Mouse (Mus musculus) urinary bladder, postnatal 36 days (tissue): ENCODE measurements around the gene Zfhx3.
A peak's percentile ranks its signal among the peaks of the same experiment; 100 is the strongest.

Source experiments
- DNase-seq, 2 experiments: peaks; one replicate each; pipeline ENCODE4 v3.0.0; 2022; ENCODE audit warnings: low spot score in 2 of 2, mixed read lengths in 1 of 2

The Zfhx3 gene

DNA sequence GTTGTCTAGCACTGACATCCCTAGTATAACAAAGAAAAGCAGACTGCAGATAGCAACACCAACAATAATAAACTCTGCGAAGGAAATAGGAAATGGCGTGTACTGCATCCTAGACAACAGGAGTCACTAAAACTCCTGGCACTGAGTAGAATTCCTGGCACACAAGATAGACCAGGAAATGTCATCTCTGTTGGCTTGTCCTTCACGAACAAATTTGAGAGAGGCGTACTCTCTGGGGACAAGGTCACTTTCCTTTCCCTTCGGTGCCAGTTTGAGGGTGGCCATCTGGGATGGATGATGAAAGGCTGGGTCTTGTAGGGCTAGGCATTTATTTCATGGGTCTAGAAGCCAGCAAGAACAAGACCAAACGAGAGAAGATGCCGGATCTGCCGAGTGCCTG is 708.4 kb downstream of the Zfhx3 start:
- DNase-seq: no peak

DNA sequence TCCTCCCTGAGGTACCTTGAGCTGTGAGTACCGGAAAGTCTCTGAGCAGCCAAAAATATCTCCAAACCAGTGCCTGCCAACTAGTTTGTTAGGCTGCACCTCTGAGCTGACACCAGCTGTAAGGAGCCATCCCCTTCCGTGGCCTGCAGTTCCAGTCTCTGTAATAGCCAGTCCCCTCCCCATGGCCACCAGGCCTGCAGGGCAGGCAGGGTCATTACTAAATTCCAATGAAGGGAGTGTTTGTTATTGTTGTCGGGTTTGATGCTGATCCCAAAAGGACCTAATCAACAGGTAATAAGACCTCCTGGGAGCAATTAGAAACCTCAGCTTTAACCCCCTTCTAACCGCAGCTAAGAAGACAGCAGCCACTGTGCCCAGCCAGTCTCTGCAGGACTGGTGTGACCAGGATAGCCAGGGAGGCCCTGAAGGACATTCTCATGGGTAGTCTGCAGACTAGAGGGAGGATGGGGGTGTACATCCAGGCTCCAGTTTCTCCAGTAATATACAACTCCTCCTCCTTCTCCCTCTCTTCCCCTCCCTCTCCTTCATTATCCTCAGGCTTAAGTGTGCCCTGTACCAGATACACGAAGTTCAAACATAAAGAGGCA is 719.1 kb downstream of the Zfhx3 start:
- no peak for DNase-seq

DNA sequence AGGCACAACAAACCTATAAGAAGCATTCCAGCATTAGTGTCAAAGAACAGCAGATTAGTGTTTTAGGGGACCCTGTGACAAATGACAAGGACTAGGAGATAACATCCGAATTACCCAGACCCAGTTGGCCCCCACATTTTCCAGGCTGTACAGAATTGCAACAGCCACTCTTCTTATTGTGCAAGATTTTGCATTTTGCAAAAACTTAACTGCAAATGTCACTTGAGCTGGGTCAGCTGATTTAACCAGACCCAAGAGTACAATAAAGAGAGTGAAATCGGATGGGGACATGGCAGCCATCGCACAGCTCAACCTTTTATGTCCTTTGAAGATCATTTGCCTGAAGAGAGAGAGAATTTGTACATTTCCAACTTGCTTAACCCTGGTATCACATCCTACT is 720.3 kb downstream of the Zfhx3 start:
- peak in 1 of 2 experiments; percentile 22 for DNase-seq

DNA sequence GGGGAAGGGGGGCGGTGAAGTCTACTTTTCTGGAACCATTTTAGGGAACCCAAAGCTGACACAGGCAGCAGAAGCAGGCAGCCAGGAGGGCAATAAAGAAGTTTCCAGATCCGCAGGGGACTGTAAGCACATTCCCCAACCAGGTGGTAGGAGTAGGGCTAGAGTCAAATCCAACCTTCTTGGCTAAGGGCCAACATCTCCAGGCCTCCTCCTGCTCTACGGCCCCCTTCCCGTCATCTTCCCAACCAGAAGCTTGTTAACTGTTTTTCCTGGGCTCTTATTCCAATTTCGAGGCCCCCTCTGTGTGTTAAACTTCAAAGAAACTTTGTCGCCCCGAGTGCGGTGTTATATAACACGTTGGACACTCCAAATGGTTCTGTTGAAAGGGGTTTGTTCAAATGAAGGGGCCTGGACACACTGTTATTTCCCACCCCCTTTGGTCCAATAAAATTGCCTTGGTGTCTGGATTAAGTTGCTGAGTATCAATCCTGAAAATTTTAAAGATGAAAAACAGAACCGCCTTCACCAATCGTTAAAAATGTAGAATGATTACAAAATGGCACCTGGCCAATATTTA is 729.6 kb downstream of the Zfhx3 start:
- DNase-seq: no peak

DNA sequence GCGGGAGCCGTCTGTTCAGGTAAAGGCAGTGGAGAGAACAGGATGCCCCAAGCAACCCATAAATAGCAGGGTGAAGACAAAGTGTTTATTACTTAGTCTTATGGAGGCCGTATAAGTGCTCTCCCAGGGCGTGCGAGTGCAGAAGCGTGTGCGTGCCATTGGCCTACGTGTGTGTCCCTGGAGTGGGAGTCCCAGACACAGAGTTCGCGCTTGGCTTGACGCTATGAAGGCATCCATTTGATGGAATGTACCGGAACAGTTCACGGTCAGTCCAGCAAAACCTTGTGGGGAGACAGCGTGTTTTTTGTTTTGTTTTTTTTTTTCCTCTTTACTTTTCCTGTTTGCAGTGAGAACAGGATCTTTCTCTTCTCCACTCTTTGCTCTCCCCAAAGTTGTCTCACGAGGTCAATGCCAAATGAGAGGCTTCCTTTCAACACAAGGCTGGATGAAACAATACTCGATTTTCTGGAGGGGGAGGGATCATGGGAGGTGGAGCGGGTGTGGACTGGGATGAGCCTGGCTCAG is 732.6 kb downstream of the Zfhx3 start:
- DNase-seq: no peak

DNA sequence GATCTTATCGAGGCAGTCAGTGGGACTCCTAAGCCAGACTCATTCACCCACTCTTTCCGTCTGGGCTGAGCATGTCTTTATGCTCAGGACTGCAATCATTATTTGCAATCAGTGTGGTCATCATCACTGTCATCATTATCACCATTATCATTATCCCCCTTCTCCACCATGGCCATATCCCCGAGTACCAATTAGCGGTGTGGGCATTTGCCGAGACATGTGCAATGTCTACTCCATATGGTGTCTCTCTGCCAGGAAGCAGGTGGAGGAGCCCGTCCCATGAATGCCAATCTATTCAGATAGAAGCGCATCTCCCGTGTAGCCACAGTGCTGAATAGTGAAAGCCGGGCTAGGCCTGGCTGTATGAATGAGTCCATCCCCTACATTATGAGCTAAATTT is 747.2 kb downstream of the Zfhx3 start:
- no peak for DNase-seq

DNA sequence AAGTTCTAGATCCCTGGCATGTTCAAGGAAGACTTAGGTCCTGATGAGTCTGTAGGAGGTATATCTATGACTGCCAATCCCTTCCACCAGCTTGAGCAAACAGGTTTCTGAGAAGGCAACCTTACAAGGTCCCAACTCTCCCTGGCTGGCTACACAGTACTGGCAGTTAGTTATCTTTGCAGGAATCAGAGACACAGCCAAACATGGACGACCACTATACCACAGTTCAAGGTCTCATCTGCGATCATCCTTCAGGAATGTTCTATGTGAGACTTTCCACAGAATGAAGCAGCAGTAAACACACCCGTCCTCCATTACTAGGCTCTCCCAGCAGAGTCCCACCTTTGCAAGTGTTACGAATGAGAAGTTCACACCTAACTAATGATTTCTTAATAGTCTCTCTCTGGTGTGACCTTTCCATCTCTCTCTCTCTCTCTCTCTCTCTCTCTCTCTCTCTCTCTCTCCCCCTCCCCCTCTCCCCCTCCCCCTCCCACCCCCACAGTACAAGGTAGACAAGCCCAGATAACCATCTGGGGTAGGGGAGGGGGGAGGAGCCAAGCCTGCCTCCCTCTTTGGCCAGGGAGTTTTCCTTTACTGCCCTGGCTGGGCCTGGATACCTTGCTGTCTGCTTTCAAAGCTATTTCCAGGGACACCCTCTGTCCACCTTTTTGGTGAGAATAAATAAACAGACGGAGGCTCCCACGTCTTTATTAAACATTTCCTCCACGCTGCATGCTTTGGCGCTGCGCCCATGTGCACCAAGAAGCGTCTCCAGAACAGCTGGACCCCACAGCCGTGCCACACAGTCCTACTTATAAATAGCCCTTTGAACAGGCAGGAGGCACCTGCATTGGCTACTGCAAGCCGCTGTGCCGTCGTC is 748.4 kb downstream of the Zfhx3 start:
- DNase-seq: no peak

DNA sequence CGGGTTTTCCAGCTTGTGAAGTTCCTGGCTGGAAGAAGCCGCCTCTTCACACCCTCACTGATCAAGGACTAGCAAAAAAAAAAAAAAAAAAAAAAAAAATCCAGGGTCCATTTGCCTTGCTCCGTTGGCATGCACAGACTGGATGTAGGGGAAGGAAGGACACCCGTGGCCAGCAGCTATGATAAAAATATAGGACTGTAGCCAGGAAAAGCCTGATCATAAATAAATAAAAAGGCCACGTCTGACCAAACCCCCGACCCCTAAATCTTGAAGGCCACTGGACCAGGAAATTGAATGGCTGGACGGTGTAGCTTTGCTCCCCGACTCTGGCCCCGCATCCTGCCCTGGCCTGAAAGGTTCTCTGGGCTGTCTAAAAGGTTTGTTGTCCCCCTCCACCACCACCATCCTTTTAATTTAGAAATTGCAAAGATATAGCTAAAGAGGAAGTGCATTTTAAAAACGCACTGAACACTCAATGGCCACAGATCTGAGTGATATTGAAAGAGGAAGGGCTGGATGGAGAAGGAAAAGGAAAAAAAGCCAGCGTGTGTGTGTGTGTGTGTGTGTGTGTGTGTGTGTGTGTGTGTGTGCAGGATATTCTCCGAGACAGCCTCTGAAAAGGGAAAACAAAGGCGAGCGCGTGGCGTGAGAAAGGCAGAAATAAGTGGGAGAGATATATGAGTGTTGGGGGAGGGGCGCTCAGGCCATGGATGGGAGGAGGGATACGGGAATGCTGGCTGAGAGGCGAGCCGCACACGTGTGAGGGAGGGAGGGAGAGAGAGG is 749.2 kb downstream of the Zfhx3 start:
- no peak for DNase-seq

DNA sequence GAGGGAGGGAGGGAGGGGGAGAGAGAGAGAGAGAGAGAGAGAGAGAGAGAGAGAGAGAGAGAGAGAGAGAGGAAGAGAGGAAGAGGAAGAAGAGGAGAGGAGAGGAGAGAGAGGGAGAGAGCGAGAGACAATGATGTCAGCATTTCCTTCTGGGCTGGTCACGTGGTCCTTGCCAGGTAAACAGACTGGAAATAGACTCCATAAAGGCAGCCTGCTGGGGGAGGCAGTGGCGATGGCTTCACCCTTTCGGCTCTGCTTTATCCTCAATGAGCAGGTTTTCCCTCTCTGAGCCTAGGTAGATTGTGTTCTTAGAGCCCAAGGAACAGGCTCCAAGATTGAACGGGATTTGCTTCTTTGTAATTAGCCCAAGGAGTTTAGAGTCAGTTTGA is 749.8 kb downstream of the Zfhx3 start:
- no peak for DNase-seq

DNA sequence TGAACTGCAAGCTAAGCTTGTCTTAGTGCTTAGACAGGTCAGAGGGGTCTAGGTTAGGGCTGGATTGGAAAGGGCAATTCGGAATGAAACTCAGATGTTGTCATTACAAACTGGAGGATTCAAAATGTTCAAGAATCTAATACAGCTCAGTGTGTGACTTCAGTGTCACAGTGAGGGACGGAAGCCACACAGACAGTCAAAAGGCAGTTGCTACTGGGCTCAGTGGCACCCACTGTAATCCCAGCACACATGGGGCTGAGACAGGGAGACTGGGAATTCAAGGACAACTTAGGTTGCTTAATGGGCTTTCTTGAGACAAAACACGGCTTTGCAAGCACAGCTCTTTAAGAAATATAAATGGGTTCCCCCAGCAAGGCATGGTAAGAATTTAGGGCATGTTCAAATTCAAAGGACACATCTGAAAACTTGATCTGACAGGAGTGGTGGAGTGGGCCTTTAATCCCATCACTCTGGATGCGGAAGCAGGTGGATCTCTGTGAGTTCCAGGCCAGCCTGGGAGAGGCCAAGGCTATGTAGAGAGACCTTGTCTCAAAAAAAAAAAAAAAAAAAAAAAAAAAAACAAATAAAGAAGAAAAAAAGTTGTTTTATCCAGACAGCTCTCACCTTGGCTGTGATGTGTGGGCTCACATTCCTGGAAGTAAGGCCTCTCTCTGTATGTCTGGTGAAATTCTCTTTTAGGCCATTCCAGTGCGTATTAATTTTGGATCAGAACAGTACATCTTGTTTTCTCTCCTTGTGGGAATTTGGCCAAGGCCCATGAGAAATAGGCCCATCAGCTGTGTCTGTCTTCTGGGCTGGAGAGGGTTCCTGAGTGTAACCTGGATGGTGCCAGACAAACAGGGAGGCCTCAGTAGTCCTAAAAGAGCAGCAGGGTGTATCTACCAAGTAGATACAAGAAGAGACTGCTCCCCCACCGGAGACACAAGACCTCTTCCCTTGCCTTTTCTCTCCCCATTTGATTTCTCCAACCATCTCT is 750.5 kb downstream of the Zfhx3 start:
- DNase-seq: no peak

DNA sequence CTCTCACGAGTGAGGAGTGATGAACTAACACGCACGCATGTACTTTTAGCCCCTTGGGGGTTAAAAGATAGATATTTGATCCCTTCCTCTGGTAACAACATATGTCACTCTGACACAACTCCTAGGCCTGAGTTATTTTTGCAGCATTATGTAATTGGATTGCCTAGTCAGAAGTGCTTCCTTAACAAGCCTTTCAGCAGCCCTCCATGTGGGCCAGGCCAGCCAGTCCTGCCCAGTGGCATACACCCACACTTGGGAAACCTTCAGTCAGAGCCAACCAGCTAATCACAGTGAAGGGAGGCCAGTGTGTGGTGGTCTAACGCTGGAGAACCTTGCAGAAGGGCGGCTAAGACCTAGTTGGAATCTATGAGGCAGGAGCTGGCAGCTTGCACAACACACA is 751.4 kb downstream of the Zfhx3 start:
- DNase-seq: no peak

DNA sequence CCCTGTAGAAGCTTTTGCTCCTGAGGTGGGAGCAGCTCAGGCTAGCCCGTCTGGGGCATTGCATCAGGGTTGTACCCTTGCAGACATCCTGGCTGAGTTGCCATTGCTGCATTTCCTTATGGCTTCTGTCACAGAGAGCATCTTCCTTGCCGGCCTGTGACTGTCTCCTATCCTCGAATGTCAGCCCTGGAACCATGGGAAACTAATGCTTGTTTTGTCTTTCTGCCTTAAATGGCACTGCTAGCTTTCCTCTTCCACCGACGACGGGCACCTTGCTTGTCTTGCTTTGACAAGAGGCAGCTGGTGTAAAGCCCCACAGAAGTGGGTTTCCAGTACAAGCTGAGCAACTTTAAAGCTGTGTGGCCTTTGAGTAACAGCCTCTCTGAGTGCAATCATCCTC is 752.1 kb downstream of the Zfhx3 start:
- no peak for DNase-seq

DNA sequence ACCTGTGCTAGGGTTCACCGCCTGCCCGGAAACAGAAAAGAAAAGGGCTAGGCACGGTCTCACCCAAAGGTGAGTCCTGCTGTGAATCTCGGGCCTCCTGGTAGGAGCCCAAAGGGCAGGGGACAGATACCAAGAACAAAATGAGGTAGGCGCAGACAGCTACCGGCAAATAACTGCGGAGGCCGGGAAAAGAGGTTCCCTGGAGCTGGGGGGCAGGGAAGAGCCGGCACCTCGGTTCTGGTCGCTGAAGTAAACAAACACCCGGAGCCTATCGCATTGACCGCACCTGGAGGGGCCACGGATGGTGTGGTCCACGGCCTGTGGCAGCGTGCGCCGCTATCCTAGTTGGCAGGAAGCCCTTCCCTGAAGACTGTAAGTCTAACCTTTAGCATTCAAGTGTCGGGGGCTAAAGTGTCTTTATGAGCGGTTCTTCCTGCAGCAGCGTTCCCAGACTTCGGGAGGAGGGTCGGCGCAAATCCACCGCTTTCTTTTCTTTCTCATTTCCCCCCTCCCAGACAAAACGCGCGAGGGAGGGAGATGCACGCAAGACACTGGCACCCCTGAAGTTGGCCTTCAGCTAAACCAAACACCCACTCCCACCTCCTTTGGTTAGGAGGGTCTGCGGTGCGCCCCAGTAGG is 752.9 kb downstream of the Zfhx3 start:
- no peak for DNase-seq

DNA sequence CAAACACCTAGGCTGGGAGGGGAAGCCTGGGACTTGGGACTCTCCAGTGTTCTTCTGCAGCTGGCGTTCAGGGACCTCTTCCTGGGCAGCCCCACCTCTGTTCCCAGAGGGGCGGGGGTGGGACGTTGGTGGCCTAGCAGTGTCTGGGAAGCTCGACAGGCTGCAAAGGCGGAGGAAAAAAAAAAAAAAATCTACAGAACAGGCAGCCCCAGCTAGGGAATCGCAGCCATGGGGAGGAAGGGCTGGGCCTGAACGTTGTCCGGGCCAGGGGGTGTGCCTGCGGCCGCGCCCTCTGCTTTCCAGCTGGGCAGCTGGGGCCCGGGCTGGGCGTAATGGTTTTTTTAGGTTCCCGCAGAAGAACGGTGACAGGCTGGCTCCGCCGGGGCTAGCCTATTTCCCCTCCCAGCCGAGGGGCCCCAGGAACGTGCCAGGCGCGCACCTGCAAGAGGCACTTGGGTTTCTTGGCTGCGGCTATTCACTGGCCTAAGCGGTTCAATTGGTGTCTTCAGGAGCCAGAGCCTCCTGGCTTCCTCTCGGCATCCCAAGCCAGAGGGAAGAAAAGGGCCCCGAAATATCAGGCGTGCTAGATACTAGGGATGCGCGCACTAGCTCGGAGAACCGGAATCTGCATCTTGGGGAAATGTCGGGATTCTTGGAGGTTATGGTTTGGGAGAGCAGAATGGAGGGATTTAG is 753.6 kb downstream of the Zfhx3 start:
- DNase-seq: peak in 1 of 2 experiments; percentile 48

DNA sequence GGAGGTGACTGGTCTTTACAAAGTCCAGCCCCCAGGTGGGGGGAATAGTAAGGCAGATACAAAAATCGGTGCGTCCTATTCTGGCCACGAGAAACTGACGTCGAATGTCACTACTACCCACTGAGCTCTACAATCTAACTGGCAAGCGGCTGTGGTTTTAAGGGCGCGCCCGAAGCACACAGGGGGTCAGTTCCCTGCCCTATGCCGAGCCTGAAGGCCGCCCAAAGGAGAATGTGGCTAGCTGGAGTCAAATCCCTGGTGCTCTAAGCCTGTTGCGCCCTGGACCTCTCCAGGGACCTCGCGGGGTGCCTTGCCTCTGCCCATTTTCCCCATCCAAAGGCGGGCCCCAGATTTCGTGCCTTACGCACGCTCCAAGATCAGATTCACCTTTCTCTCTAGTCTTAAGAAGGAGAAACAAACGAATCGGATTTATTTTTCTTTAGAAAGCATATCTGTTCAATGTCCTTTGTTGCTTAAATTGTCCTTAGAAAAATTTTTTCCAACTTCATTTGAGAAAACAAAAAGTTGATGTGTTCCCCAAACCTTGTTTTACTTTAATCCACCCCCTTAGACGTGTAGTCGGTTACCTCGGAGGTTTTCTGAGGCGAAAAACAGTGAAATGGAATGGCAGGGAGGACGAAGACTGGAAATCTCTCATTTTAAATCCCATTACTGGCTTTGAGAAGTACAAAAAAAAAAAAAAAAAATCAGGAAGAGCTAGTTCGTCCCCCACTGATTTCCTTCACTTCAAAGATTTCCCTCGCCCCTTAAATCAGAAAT is 754.4 kb downstream of the Zfhx3 start:
- DNase-seq: no peak

DNA sequence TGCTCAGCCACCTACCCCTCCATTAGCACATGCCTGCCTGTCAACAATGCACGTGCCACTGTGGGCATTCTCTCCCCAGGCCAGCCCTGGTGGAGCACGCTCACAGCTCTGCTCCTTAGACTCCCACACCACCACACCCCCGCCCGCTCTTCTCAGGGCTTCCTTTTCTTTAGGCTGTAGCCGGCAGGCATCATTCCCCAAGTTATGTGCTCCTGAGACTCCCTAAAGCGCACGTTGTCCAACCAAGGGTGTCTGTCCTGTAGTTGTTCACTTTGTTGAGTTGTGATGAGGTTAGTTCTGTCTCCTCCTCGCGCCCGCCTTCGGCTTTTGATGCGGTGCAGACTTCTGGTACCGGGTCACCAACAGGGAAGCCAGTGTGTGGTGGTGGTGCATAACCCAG is 755.1 kb downstream of the Zfhx3 start:
- peak in 1 of 2 experiments; percentile 8 for DNase-seq

DNA sequence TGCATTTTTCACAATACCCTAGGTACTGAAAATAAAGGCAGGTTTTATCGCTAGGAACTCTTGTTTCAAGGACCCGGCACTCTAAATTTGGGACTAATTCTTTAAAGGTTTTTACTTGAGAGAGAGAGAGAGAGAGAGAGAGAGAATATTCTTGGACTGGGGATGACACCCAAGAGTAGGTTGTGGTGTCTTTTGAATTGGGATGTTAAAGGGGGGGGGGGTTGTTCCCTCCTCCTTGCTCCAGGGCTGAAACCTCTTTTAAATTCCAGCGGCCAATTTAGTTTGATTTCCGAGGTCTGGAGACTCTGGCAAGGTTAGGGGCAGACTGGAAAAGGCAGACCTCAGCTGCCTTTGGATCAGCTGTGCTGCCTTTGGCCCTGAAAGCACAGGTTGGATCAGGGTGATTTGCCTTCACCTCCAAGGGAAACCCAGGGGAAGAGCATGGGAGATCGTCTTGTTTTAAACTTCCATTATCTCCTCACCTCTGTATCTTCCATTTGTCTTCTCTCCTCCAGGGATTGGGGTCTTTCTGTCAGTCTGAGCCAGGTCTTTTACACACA is 755.7 kb downstream of the Zfhx3 start:
- DNase-seq: no peak

DNA sequence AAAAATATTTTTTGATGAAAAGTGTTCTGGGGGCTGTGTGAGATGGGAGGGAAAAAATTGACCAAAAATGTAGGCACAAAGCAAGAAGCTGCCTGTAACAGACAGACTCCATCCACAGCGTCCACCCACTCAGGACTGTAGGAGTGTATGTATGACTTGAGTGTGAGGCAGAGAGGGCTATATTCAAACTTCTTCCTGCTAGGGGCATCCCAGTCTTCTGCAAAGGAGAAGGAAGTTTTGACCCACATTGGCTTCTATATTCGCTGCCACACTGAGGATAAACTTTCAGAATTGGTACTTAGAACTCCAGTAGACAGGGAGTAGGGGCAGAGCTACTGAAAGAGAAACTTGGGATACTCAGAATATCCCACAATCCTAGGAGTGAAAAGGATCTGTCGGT is 756.6 kb downstream of the Zfhx3 start:
- DNase-seq: no peak
